Mouse (Mus musculus) kidney, adult 8-10 months (tissue): ENCODE measurements around the gene Tmem86a.

Experiments used
- DNase-seq, 2 experiments: peaks; one replicate each; pipeline ENCODE4 v3.0.0; 2022

The Tmem86a gene

GRCm38 (mm10) chr7:47080868-47081267 is 30.5 kb downstream of the Tmem86a start:
- DNase-seq: no peak

- DNase-seq: peak; percentile 58 to 85
Observed at GRCm38 (mm10) chr7:47081277-47081676, 30.9 kb downstream of the Tmem86a start.

GRCm38 (mm10) chr7:47085075-47085474 is 34.7 kb downstream of the Tmem86a start:
- no peak for DNase-seq

DNA sequence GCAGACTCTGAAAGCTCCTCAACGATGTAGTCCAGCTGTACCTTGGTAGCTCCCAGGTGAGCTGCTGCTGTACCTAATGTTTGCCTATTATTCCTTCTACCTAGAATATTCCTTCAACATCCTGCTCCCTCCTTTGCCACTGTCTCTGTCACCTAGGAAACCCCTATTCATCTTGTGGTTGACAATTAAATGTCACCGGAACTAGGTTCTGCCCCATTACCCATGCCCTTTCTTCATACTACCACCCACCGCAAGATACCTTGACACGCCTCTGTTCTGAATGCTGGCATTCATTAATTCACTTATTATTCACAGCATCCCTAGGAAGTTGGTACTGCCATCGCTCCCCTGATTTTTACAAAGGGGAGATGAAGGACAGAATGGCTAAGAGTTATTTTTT is 43.5 kb downstream of the Tmem86a start:
- no peak for DNase-seq

- DNase-seq: no peak
Observed at GRCm38 (mm10) chr7:47094969-47095368, 44.6 kb downstream of the Tmem86a start.

GRCm38 (mm10) chr7:47098044-47098443 is 47.6 kb downstream of the Tmem86a start:
- no peak for DNase-seq

DNA sequence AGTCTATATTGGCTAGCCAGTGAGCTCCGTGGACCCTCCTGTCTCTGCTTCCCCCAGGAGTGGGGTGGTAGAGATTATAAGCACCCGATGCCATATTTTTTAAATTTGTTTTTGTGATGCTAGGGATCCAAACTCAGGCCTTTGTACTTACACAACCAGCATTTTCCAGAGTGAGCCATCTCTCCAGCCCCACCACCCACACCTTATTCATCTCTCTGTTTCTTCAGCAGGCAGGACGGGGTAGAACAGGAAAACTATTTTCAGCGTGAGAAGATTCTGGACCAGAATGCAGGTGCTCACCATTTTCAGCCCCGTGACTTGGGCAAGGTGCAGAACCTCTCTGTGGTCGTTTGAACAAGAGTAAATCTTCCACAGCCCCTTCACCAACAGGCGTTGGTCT is 48.9 kb downstream of the Tmem86a start:
- DNase-seq: no peak

DNA sequence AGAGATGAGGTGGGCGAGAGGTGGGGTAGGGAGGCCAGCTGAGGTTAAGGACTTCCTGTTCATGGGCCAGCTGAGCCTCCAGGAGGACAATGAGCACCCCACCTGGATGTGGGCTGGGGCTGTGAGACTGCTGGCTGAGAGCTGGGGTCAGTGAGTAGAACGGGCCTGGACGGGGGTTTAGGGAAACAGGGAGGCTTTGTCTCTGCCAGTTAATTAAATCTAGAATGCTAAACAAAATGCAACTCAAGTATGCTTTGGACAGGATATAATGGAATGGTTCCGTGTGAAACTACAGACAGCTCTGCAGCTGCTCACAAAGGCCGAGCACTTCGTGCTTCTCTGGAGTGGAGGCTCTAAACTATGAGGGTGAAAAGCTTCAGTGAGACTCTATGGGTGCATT is 50.2 kb downstream of the Tmem86a start:
- DNase-seq: no peak

- no peak for DNase-seq
Observed at GRCm38 (mm10) chr7:47102970-47103369, 52.6 kb downstream of the Tmem86a start.

- DNase-seq: no peak
Observed at GRCm38 (mm10) chr7:47103671-47104414, 53.4 kb downstream of the Tmem86a start.
